Mouse (Mus musculus): ENCODE measurements around the gene Epo.

The Epo gene

DNA sequence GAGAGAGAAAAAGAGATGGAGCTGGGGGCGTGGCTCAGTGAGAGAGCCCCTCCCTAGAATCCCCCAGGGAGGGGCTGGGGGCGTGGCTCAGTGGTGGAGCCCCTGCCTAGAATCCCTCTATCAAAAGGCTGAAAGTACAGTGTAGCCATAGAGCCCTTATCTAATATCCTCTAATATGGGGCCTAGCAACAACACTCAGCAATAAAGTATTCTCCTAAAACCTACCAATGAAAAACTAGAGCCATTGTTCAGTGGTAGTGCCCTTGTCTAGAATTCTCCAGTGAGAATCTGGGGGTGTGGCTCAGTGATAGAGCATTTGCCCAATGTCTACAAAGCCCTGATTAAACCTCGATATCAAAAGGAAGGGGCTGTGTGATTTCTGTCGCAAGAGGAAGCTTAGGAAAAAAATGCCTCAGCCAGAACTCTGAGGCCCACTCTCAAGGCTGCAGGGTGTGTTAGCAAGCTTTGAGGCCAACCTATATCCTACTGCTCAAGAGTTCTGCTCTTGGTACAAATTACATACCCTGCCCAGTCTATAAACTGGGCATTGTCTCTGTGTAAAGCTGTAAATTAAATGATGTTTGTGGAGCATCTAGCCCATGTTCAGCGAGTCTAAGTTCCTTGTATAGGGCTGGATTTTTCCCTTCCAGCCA lies 60.7 kb downstream of the Epo start:
- no peak for DNase-seq

DNA sequence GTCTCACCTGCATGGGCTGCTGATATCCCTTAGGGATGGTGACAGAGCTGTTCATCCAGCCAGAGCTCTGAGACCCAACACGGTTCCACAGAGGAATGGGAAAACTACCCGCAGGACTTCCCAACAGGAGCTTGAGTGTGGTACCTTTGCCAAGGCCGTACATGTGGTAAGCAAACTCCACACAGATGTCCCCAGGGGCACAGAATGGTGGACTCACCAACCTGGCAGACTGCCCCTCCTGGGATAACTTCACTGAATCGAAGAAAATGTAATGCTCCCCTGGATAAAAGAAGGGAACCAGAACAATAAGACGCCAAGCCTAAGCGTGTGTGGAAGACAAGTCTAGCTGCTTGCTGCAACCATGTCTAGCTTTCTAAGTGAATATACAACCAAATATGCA lies 66.1 kb downstream of the Epo start:
- no peak for DNase-seq

DNA sequence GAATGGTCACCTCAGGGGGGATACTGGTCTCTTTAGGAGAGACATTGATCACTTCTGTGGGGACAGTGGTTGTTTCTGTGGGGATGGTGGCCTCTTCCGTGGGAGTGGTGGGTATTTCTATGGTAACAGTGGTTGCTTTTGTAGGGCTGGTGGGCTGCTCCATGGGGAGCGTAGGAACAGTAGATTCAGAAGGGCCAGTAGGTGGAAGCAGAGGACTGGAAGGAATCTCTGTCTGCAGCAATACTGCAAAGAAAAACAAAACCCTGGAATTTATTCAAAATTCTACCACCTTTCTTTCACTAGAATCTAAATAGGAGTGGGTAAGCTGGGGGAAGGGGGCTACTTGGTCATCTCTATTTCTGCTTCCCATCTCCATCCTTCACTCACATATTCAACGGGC lies 68.0 kb downstream of the Epo start:
- DNase-seq, result no peak

DNA sequence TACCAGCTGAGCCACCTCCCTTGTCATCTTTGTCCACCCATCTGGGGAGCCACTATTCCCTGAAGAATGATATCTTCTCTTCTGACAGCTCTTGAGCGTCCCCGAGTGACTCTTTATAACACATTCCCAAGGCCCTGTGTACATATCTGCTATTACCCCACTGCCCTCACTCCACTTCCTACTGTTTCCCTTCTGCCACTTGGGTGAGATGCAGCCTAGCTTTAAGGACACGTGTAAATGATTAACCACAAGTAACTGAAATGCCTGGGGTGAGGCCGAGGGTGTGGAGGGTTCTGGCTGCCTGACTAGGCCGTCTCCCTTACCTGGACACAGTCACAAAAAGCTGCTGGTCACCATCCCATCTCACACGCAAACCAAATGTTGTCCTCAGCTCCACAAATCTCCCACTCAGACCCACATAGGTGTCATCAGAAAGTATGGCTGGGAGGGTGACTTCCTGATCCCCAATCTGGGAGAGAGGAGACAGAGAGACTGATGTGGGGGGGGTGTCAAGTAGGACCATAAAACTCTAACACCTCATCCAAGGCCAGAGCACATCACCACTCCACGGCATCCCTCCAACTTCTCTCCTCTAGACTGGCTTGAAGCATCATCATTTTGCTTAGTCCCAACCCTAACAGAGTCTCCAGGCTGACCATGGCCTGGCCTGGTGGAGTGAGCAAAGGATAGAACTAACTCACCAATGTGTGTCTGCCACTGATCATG lies 77.0 kb downstream of the Epo start:
- no peak for DNase-seq

DNA sequence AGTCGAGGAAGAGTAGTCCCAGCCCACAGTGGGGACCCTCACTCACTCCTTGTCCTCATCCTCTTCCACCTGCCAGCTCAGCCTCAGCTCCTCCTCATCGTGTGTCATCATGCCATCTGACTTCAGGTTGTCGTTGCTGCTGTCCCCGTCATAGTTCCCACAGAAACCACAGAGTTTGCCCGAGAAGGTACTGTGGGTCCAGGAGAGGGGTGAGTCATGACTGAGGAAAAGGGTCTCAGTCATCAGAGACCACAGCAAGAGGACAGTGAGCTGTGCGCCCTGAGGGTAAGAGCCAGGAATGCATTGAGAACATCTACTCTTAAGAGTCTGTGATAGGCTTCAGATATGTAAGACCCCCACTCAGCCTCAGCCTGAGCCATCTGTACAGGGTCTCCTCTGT lies 77.8 kb downstream of the Epo start:
- no peak for DNase-seq

DNA sequence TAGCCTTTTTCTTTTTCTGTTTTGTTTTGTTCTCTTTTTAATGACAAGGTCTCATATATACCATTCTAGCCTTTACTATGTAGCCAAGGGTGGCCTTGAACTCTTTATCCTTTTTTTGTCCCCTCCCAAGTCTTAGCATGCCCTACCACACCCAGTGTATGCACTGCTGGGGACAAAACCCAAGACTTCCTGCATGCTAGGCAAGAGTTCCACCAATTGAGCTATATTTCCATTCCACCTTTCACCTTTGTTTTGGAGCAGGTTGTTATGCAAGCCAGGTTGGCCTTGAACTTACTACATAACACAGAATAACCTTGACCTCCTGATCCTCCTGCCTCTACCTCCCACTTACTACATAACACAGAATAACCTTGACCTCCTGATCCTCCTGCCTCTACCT lies 87.5 kb downstream of the Epo start:
- DNase-seq, result no peak

DNA sequence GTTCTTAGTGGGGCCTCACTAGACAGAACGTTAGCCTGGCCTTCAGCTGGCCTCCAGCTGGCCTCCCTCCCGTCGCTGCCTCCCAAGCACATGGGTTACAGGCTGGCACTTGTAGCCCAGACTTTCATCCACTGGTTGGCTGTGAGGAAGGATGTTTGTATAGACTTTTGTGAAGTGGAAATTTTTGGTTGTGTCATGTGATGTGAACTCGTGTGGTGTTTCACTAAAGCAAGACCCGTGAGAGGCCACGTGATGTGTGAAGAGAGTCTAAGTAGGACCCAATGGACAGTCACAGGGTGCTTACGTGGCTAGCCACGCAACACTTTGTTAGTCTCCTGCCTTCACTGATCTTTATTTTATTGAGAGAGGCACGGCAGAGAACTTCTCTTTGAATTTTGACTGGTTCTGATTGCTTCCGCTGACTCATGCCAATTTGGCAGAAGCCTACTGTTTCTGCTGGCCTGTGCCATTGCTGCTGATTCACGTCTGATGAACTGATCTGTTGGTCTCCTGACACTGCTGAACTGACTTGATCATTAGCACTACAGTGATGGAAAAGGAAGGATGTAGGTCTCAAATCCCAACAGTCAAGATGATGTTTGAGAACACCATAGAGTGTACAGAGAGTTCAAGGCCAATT lies 92.7 kb downstream of the Epo start:
- DNase-seq, result no peak

DNA sequence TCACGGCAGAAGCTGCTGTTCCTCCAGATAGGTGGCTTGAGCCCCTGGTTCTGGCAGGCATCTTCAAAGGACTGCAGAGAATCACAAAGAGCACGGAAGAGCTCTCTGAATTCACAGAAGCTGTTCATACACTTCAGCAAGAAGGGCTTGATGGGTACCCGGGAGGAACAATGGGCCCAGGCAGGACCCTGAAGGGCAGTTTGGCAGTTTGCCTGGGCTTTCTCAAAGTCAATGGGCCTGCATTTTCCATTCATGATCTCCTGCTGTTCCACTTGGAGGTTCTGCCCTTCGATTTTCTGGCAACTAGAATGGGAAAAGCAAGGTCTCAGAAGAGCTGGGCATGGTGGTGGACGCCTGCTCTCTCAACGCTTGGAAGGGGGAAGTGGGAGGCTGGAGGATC lies 99.2 kb downstream of the Epo start:
- no peak for DNase-seq

Measured in thymus, postnatal 14 days (tissue).